Mouse (Mus musculus) ES-CJ7 (cell line): Measurements from ENCODE around the gene Brsk2.
A peak's percentile ranks its signal among the peaks of the same experiment; 100 is the strongest.

ENCODE experiments used
- DNase-seq: peaks from one replicate; pipeline ENCODE4 v3.0.0; 2011; ENCODE audit warnings: low read depth, low spot score

The Brsk2 gene

DNA sequence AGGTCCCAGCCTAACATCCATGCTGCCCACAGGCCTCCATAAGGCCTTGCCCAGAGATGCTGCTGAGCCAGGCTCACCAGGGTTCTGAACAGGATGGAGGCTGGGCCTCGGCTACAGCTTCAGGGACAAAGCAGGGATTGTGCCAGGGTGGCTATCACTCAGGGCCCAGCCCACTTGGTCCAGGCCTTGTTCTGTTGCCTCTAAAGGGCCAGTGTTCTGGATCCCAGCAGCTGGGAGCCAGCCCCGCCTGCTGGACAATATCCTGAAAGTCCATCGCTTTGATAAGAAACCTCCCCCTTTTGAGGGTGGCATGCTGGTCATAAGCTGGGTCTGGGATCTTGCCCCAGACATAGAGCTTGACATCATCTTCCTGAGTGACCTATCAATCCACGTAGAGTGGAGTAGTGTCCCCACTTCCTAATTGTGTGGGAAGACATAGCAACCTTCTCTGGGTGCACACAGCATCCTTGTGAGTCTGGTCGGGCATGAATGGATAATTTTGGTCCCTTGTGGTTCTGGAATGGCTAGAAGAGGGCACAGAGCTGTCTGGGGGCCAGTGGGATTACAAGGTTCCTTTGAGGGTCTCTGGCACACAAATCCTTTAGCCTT is 6.1 kb downstream of the Brsk2 start:
- no peak for DNase-seq

- no peak for DNase-seq
Observed at GRCm38 (mm10) chr7:141956174-141956566, 6.6 kb downstream of the Brsk2 start.

DNA sequence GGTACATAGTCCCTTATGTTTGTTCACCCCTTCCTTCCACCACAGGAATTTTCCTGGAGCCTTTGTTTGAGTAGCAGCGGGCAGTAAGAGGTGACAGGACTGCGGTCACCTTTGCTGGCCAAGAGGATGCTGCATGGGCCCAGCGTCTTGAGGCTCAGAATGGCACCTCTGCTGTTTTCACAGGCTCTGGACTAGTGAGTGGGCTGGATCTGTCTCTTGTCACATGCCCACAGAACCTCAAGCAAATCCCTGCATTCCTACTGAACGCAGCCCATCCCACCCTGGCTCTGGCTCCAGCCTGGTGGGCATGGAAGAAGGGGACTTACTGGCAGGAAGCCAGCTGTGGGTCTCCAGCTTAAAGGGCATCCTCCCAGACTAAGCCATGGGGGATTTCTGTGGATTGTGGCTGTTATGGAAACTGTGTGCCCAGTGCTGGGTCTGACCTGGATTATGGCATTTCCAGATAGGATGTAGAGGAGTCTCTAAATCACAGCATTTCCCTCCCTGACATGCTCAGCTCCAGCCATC is 8.0 kb downstream of the Brsk2 start:
- no peak for DNase-seq

DNA sequence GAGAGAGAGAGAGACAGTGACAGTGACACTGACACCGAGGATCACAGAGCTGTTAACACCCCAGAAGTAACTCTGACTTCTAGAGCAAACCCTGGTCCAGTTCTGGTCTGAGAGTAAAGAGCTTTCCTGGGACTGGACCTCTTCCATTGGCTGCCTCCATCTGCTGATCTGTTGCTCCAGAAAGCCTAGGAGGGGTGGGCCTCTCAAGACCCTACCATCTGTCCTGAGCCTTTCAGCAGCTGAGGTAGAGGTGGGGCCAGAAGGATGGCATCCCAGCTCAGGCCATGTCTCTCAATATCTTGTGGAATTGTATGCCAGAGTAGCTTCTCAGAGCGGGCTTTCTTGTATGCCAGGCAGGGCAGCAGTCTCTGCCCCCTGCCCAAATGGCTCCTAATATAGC is 8.7 kb downstream of the Brsk2 start:
- no peak for DNase-seq

DNA sequence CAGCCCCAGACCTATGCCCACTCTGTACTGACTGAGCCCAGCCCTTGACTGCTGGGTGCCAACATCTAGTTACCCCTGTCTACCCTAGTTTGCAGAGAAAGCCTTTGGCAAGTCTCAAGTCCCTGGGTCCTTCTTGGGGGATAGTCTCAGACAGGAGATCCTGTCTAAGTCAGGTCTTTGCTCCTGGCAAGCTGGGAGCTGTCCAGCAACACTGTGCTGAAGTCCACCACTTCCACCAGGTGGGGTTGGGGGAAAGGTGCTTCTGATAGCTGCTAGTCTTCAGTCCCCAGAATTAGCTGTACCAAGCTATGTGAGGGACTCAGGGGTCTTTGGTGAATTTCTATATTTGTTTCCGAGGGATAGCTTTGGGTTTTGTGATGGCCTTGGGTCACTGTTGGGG is 9.6 kb downstream of the Brsk2 start:
- DNase-seq: peak; percentile 27

DNA sequence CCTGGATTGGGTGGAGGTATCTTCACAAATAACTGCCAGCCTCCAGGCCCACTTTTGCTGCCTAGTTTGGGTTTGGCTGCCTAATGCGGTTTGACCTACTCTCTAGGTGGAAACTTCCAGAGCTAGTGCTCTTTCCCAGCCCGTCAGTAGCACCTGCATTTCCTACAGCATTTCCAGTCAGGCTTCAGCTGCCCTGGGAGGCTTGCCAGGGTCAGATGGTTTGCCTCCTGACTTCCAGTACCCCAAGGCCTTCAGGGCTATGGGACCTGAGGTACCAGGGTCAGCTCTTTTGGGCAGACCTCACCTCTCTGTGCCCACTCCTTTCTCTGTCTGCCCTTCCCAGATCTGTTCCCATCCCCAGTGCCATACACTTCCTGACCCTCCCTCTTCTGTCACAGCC is 11.4 kb downstream of the Brsk2 start:
- DNase-seq: no peak

DNA sequence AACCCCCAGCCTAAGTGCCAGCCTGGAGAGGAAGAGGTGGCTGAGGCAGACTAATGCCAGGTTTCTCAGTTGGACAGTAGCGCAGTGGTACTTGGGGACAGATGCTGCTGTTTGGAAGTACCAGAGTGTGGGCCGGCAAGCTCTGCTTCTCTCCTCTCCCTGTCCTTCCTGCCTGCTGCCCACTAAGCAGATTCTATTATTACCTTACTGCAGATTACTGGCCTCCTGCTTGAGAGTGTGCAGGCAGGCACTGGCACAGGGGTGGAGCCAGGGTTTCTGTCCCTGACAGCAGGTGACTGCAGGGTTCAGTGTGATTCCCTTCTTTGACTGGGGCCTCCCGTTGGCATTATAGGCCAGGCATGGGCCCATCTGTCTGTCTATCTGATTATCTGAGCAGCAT is 11.9 kb downstream of the Brsk2 start:
- DNase-seq: no peak

DNA sequence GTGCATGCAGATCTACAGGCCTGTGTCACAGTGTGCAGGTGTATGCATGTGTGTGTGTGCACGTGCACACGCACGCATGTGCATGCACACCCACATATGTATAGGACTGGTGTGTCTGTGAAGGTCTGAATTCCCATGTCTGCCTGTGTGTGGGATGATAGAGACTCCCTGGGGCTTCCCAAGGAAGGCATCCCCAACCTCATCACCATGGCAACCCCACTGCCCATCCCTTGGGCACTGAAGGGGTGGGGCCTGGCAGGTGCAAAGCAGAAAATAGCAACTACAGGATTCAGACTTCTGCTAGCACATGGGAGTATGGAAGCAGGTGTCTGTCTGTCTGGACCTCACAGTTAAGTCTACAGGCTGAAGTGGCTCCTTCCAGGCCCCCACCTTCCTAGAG is 13.0 kb downstream of the Brsk2 start:
- no peak for DNase-seq

- no peak for DNase-seq
Observed at GRCm38 (mm10) chr7:141966281-141966680, 16.7 kb downstream of the Brsk2 start.

- peak; percentile 15 for DNase-seq
Observed at GRCm38 (mm10) chr7:141972831-141973619, 23.5 kb downstream of the Brsk2 start.

DNA sequence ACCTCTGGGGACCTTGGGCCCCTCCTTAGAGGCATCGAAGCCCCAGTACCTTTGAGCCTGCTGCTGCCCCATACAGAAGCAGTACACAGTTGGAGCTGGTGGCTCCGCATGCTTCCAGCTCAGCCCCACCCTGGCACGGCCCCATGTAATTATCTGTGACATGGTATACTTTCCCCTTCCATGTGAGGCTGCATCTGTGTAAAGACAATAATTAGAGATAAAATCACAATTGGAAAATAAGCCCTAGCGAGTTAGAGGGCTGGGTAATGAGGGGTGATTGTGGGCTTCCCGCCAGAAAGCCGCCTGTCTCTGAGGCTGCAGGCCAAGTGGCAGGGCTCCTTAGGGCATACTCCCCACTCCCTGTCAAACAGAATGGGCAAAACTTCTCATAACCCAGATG is 28.5 kb downstream of the Brsk2 start:
- no peak for DNase-seq

- no peak for DNase-seq
Observed at GRCm38 (mm10) chr7:141979247-141979646, 29.7 kb downstream of the Brsk2 start.

- DNase-seq: no peak
Observed at GRCm38 (mm10) chr7:141981237-141981636, 31.7 kb downstream of the Brsk2 start.

DNA sequence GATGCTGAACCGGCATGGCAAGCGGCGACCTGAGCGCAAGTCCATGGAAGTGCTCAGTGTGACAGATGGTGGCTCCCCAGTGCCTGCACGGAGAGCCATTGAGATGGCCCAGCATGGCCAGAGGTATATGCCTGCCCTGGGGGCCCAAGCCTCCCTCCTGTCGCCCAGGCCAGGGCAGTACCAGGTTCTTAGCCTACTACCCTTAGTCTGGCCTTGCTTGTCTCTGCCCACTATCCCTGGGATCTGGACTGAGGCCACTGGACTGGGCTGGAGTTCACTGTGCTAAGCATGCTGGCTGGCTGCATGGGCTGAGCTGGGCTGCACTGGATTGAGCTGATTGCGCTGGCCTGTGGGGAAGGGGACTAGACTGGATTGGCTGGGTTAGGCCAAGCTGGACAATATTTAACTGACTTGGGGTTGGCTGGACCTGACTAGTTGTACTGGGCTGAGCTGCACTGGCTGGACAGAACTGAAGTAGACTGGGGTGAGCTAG is 38.8 kb downstream of the Brsk2 start:
- no peak for DNase-seq

DNA sequence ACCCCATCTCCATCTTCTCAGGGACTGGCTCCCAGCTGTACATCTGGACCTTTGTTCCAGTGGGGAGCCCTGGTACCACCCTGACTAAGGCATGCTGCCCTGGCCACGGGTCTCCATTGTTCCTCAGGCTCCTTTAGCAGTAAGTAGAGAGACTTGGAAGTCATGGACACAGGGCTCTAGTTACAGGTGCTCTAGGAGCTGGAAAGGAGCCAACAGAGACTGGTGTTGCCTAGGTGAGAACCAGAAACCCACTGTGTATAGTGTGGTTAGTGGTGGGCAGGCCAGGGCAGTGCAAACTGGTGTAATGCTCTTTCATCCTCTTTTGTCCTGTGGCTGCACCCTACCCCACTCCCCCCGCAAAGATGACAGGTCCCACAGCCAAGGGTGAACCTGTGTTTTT is 41.6 kb downstream of the Brsk2 start:
- no peak for DNase-seq

DNA sequence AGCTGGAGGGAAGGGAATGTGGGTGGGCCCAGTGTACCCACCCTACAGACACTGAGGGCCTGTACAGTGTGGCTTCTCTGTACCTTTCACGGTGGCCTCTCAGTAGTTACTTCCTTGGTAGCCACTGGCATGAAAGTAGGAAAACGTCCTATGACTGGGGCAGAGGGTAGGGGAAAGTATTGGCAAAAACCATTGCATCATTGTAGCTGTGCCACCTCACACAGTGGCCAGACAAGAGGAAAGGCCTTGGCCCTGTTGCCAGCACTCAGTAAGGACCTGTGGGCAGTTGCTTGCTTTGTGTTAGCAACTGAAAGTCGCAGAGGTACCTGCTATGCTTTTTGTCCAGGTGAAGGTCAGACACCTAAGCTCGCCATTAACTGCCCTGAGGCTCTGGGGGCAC is 44.6 kb downstream of the Brsk2 start:
- DNase-seq: no peak

DNA sequence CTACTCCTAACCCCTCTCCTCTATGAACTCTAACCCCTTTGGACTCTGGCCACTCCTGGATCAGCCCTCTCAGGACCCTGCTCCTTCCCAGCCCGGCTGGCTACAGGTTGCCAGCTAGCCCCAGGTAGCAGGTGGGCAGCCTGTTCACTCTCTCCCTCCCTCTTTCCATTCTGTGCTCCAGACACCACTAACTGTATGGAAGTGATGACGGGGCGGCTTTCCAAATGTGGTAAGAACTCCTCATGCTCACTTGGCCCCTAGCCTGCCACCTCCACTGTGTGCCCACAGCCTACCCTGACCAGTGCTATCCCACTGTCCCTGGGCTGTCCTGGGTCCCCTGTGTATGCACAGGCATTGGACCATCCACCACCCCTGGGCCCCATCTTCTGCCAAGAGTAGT is 51.1 kb downstream of the Brsk2 start:
- DNase-seq: no peak

- DNase-seq: no peak
Observed at GRCm38 (mm10) chr7:142001597-142002340, 52.2 kb downstream of the Brsk2 start.

DNA sequence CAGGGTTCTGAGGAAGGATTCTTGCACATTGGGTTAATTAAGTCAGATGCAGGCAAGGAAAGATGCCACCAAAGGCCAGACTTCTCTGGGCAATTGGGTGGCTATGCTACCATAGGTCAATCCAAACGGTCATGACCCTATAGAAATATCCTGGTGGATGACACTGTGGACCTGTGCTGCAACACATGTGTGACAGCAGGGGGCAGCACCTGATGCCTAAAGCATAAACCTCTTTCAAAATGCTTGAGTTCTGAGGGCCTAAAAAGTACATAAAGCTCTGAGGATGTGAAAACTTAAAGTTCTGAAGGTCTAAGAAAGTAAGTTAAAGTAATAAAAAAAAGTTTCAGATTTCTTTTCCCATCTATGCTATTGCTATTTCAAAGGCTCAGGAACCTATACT is 67.0 kb downstream of the Brsk2 start:
- DNase-seq: peak; percentile 45

- peak; percentile 11 for DNase-seq
Observed at GRCm38 (mm10) chr7:142019699-142020098, 70.1 kb downstream of the Brsk2 start.

DNA sequence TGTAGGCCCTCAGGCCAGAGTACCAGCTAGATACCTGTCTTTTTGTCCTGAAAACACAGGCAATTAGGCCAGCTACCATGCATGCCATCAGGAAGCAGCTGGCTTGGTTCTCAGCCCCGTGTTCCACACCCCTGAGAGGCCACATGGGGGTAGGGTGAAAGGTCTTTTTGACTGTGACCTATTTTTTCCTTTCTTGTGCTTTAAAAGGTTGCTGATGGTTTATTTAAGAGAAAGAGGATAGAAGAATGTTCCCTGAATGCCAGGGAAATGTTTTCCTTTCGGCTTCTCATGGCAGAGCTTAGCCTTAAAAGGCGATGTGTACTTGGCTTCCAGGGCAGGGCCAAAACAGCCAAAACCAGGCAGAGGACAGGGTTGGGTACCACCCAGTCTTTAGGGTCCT is 71.3 kb downstream of the Brsk2 start:
- no peak for DNase-seq

- DNase-seq: no peak
Observed at GRCm38 (mm10) chr7:142025196-142025595, 75.6 kb downstream of the Brsk2 start.
